Mouse (Mus musculus) 3T3-L1 (cell line): ENCODE measurements around the gene Grik4.

ENCODE experiments used
- DNase-seq: peaks from one replicate; pipeline ENCODE4 v3.0.0-alpha.2; 2015; ENCODE audit warnings: low read depth, low spot score

The Grik4 gene

DNA sequence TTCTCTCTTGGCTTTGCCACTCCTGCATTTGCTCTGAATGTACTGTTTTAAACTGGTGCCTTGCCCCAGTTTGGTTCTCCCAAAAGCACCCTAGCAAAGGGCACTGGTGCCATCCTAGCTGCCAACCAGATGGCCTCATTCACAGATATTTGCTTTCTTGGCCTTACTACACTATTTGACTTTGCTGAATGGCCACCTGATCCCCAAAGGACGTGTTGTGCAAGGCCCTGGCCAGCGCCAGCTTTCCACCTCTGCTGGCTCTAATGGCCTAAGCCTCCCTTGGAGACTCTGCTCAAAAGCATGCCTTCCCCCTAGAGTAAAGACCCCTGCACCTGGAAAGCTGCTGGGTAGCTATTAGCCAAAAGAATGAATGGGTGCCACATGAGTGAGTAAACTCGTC, 194.1 kb downstream of the Grik4 start:
- DNase-seq = no peak

DNA sequence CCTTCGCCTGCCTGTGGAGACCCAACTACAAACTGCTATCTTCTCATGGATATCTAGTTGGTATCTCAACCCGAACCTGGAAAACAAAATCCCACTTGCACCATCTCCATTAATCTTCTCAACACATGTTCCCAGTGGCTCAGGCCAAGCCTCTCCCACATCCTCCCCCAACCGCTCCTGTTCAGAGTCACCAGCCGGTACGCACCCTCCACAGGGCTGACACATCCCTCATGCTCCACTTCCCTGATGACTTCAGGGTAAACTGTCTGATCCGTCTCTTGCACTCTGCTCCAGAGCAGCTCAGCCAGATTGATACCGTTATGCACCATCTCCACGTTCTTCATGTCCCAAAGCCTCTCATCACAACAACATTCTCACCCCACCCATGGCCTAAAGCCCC, 198.3 kb downstream of the Grik4 start:
- DNase-seq = no peak

DNA sequence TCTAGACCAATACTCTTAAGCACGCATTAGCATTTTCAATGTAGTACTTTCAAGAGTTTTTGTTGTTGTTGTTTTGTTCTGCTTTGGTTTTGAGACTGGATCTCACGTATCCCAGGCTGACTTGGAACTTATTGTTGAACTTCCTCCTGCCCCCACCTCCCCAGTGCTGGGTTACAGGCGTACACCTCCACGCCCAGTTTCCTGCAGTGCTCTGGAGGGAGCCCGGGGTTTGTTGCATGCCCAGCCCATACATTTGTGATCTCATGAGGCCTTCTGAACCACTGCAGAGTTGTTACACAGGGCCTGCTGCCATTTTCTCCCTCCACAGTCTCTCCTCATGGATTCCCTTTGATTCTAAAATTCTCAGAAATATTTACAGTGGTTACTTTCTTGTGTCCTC, 201.9 kb downstream of the Grik4 start:
- no peak for DNase-seq

DNA sequence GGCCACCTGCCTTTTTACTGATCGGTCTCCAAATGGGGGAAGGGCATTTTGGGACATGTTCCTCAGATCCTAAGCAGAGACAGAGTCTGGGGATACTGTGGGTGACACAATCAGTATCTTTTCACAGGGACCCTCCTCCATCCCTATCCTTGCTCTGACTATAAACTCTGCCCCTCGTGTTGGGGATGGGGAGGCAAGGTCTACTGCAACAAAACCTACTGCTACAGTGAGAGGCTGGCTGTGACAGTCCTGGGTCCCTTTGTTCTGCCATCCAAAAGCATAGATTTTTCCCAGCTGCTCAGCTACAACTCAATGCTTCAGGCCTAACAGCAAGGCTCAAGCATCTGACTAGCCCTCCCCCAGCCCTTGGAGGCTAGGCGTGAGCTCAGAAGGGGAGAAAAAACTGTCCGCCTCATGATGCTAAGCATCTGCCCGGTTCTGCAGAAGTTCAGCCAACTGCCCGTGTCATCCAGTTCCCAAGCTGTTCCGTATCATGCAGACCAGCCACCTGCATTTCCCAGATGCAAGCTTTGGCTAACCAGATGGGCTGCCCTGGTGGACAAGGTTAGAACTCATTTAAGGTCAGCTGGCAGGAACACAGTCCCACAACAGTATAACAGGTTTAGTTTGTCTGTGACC, 207.5 kb downstream of the Grik4 start:
- DNase-seq = no peak

GRCm38 (mm10) chr9:42735086-42735485, 209.2 kb downstream of the Grik4 start:
- no peak for DNase-seq

GRCm38 (mm10) chr9:42732731-42733318, 211.5 kb downstream of the Grik4 start:
- DNase-seq = no peak

- DNase-seq = no peak
These were observed 215.8 kb downstream of the Grik4 start for GRCm38 (mm10) chr9:42728472-42728871.

GRCm38 (mm10) chr9:42727661-42728060, 216.6 kb downstream of the Grik4 start:
- no peak for DNase-seq

DNA sequence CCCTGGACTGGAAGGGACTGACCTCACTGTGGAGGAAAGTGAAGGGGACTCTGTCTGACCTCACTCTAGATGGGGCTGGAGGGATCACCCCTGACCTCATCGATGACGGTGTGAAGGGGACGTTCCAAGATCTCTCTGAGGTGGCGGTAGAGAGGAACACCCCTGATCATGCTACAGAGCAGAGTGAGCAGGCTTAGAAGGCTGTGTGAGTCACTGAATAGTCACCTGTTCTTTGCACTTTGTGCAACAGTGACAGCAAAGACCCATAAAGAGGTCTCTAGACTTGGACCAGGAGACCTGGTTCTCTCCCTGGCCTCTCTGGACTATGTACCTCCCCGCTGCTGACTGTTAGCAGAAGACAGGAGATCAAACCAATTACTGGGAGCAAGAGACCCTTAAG, 217.1 kb downstream of the Grik4 start:
- no peak for DNase-seq

DNA sequence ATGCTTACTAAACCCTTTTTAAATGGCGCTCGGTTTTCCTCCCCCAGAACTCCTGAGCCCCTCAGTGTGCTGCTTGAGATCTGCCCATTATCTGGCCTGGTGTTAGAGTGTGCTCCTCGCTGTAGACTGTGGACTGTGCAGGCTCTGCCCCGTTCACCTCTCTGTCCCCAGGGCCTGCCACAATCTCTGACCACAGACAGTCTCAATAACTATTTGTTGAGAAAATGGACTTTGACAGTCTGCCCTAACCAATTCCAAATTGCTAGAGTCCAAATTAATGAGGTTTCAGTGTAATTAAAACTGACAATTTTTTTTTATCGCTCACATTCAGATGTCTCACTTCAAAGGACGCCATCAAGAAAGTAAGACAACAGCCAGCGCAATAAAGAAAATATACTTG, 220.2 kb downstream of the Grik4 start:
- no peak for DNase-seq

DNA sequence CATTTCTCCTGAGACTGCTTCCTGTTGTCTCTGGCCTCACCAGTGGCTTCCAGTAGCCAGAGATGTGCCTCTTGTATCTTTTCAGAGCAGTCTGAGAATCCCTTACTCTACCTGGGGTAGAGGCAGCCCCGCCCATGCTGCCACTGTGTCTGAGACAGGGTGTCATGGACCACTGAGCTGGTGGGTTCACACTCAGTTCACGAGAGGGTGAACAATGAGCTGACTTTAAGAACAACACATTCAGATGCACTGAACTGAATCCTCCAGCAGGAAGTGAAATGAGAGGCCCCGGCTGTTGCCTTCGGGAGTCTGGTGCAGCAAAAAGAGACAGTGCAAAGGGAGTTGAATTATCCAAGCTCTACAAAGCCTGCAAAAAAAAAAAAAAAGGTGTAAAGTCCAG, 221.8 kb downstream of the Grik4 start:
- DNase-seq = no peak

DNA sequence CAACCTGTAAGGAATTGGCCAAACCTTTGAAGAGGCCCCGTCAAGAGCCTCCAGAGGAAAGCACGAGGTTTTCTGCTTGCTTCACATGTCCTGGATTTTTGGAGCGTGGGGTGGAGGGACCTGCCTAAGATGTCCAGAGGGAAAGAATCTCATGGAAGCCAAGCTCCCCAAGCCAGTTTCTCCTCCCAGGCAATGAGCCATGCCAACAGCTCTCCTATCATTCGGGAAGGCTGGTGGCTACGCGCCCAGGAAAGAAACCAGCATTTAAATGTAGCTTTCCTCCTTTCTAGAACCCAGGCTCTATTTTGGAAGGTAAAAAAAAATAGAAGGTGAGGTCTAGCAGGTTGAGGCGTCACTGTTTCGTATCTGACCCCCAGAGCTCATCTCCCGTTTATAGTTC, 222.6 kb downstream of the Grik4 start:
- no peak for DNase-seq

DNA sequence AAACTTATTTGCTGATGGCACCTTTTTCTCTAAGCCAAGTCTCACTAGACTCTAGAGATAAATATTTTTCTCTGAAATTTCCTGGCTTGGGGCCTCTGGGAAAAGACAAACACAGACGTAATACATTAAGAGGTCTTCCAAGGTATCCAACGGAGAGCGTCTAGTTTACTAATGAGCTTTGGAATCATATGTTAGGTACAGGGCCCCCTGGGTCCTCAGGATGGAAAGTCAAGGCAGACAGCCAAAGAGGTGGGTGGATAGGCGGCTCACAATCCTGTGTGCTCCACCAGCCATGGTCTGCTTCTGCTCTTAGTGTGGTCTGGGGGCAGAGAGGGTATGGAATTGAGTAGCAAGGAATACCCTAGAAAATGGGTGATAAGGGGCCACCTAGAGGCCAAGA, 223.1 kb downstream of the Grik4 start:
- DNase-seq = no peak

GRCm38 (mm10) chr9:42713912-42714311, 230.4 kb downstream of the Grik4 start:
- DNase-seq = no peak

DNA sequence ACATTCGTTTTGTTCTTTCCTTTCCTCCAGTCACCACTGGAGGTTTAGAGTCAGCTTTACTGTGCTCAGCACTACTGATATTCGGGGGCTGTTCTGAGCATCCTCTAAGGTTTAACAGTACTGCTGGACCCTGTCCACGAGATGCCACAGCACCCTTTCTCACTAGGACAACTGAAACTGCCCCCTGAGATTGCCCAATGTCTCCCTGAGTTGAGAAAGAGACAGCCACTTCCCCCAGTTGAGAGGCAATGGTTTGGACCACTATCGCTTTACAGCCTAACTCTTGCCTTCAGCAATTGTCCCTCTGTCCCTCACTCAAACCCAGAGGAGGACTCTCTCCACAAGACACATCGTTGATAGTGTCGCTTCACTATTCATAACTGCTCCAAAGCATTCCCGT, 238.4 kb downstream of the Grik4 start:
- no peak for DNase-seq

DNA sequence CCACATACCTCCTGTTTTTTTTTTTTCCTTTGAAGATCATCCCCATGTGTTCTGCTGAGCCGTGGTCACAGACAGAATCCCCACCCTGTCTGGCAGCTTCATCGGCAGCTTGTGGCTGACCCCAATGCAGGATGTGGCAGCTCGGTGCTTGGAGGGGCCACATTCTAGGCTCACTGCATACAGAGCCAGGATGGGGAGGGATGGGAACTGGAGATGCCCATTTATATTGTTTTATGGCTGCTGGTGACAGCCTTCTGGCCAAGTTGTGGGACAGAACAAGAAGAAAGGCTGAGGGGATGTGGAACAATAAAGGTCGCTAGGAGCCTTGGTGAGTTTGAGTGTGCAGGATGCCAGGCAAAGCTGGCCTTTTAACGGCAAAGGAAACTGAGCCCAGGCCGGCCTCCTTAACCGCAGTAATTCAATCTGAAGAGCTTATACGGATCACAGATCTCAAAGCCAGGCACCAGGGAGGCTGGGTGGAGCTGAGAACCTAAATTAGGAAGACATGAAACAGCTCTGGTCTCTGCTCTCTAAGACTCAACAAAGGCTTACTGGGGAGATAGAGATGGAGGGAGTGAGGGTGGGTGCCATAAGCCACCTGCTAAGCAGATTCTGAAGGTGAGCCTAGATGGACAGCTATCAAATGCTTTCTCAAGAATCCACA, 241.0 kb downstream of the Grik4 start:
- no peak for DNase-seq

GRCm38 (mm10) chr9:42702231-42703132, 241.8 kb downstream of the Grik4 start:
- no peak for DNase-seq

GRCm38 (mm10) chr9:42701729-42702128, 242.6 kb downstream of the Grik4 start:
- DNase-seq = no peak

- no peak for DNase-seq
These were observed 251.3 kb downstream of the Grik4 start for GRCm38 (mm10) chr9:42693024-42693423.

- peak; percentile 23 for DNase-seq
These were observed 256.1 kb downstream of the Grik4 start for GRCm38 (mm10) chr9:42688143-42688542.

DNA sequence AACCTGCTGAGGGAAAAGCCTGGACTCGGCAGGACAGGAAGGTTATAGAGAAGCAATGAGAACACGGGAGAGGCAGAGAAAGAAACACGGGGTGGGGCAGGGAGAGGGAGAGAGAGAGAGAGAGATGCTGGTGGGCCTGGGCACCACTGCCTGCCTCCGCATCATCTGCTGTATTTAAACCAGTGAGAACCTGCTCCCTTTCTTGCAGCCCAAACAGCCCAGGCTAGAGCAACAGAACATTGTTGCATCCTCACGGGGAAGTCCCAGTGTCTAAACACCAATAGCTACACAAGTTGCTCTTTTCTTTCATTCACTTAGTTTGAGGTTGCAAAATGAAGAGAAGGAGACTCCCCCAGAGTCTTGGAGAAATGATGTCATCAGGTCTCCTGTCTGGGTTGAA, 258.2 kb downstream of the Grik4 start:
- DNase-seq = no peak

DNA sequence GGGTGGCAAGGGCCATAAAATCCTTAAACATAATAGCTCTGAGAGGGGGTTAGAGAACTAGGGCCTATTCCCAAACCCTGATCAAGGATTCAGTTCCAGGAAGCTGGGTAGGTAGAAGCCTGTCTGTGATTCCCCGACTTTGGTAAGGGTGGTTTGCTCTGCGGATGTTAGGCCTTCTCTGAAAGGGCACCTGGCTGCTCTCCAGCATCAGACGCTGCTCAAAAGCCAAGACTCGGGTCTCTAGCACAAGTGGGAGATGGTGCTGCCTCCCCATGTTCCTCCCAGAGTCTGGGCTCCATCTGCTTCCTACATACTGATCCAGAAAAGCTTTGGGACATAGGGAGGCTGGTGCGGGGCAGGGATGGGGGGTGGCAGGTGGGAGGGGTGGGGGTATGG, 270.3 kb downstream of the Grik4 start:
- DNase-seq = no peak
